Mouse (Mus musculus) liver, embryonic 14.5 days (tissue): ENCODE data around the gene Btbd9.

Experiments
- CTCF ChIP-seq: IDR thresholded peaks from 2 replicates; pipeline ENCODE4 v1.5.1; 2016; ENCODE audit warnings: antibody characterized with exemption, low read depth, control low read depth
- EP300 ChIP-seq: IDR thresholded peaks from 2 replicates; pipeline ENCODE4 v1.6.1; 2016; ENCODE audit warnings: antibody characterized with exemption, low read depth

DNA sequence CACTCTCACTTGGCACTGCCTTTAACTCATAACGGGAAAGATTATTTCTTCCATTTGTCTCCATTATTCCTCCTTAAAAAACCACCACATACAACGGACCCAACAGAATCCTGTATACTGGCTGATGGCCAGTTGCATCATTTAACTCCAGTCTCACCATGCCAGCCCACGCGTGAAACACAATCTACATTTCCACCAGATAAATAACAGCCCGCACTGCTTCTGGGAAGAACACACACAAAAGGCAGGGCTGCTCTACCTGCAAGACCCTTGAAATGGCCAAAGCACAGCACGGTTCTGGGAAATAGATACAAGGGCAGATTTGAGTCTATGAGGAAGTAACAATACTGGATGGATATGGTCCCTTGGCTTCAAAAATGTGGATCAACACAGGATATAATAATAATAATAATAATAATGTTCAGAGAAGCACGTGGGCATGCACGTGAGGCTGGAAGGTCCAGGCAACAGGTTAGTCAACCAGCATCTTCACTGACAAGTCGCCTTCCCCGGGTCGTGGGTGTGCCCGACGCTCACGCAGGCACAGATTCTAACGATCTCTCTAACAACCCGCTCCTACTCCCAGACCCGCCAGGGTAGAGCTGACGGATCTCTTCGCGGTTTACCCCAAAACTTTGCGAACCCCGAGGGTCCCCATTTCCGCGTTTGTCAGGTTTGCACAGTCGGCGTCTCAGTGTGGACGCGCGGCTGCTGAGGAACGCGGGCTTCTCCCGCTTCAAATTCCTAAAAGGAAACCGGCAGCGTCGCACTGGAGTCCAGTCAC, 975 bp downstream of the Btbd9 start:
- TF ChIP-seq CTCF (no peak), EP300 (no peak)
